In the genomic region with DNA sequence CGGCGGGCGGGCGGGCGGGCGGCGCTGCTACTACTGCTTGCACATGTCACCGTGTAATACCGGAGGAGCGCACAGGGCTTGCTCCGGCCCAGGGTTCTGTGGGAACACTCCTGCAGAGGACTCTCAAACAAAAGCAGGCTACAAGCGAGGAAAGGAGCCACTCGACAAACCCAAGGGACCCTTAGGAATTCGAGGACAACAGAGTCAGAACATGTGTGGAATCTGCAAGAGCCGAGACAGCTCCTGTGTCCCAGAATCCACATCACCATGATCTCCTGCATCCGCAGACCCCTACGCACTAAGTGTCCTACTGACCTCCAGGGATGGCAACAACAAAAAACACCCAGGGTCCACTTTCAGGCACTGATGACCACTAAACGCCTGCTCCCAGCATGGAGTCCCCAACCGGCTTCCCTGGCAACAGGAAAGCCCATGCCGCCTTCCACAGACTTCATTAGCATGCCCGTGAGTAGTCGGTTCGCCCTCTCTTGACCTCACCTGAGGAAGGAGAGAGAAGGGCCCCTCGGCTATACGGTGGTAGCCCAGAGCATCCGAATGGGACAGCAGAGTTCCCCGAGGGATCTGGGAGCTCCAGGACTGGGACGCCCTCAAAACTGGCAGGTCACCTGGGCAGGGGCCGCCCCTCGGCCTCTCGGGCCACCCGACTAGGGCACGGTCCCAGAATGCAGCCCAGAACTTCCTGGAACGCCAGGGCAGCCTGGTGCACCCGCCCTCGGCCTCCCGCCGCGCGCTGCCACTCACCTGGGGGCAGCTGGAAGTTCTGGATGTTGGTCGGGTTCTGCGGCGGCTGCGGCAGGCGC, we compare ENCODE assay signal across 8 mouse cellular contexts. TPM values are rescaled to one million over a fixed set of nuclear protein-coding genes. Genes with fewer than 3 reads are reported as not detected.
A peak's percentile ranks its signal among the peaks of the same experiment; 100 is the strongest.
DNase-seq lines count a peak whose midpoint lies in the region; ATAC-seq and TF ChIP-seq lines count a peak whose summit lies in the region.

No protein-coding gene starts in this region.

- no peak for ATAC-seq in limb, embryonic 12.5 days (ENCODE audit: insufficient number of reproducible peaks, insufficient read depth, low FRiP score, low TSS enrichment, low read depth)

- peaks cover 3% of the 10 kb centered on the region; the same call in 1 of the 2 replicates for H3K27me3 ChIP-seq in limb, embryonic 12.5 days
- H3K27me3 ChIP-seq in midbrain, embryonic 10.5 days (ENCODE audit: low read depth, poor library complexity, severe bottlenecking): no peaks in the 10 kb centered on the region
- H3K27me3 ChIP-seq in testis, adult 2 months (ENCODE audit: control insufficient read depth, insufficient read depth, low read length): no peaks in the 10 kb centered on the region

- no peaks in the 10 kb centered on the region for H3K36me3 ChIP-seq in limb, embryonic 12.5 days
- H3K36me3 ChIP-seq in midbrain, embryonic 10.5 days: no peaks in the 10 kb centered on the region
- no peaks in the 10 kb centered on the region; the same call in 1 of the 2 replicates for H3K36me3 ChIP-seq in testis, adult 2 months (ENCODE audit: control insufficient read depth, insufficient read depth, low read length)

- peaks cover 39% of the 10 kb centered on the region for H3K4me1 ChIP-seq in limb, embryonic 12.5 days (replicated peaks)
- H3K4me1 ChIP-seq in midbrain, embryonic 10.5 days: peaks cover 67% of the 10 kb centered on the region
- peaks cover 7% of the 10 kb centered on the region for H3K4me1 ChIP-seq in testis, adult 2 months (ENCODE audit: control insufficient read depth, insufficient read depth, low read length)

- no peak for TF ChIP-seq CTCF in testis, adult 2 months (IDR thresholded peaks at IDR 0.05; ENCODE audit: control insufficient read depth, insufficient read depth, insufficient replicate concordance, low read depth, low read length)

- WGBS in limb, embryonic 12.5 days: 4% methylated on average over 45 of the region's 45 CpGs
- 4% methylated on average over 45 of the region's 45 CpGs for WGBS in midbrain, embryonic 10.5 days

- H3K4me3 ChIP-seq in limb, embryonic 12.5 days (replicated peaks): peak overlapping the region; percentile 73
- peak overlapping the region; percentile 94 for H3K4me3 ChIP-seq in midbrain, embryonic 10.5 days
- peak overlapping the region; percentile 74 for H3K4me3 ChIP-seq in testis, adult 2 months (ENCODE audit: control insufficient read depth, low read depth, low read length)

- peak overlapping the region; percentile 77 for H3K9ac ChIP-seq in limb, embryonic 12.5 days (replicated peaks)

- DNase-seq in thymus, adult 18-20 months: peak; percentile 28 to 41
- no peak for DNase-seq in thymus, postnatal 0 days (ENCODE audit: low spot score)
- peak; percentile 38 for DNase-seq in embryo, embryonic 9.5 days (ENCODE audit: extremely low spot score)
- peak; percentile 50 for DNase-seq in heart, postnatal 4 days
- peak; percentile 41 for DNase-seq in midbrain, embryonic 10.5 days (ENCODE audit: low spot score)
- DNase-seq in layer of hippocampus, postnatal 36 days: no peak

- H3K4me2 ChIP-seq in limb, embryonic 12.5 days: peak overlapping the region; percentile 100

- no peaks in the 10 kb centered on the region for H3K9me3 ChIP-seq in limb, embryonic 12.5 days
- no peaks in the 10 kb centered on the region for H3K9me3 ChIP-seq in midbrain, embryonic 10.5 days (replicated peaks)

- TF ChIP-seq POLR2A in testis, adult 2 months (IDR thresholded peaks at IDR 0.05; ENCODE audit: control insufficient read depth, low read depth, low read length): no peak

- H3K27ac ChIP-seq in limb, embryonic 12.5 days: no peak overlapping the region
- peak overlapping the region; percentile 78 for H3K27ac ChIP-seq in midbrain, embryonic 10.5 days (replicated peaks)
- no peak overlapping the region for H3K27ac ChIP-seq in testis, adult 2 months (ENCODE audit: control insufficient read depth, insufficient read depth, low read depth, low read length)

RNA-seq across cellular contexts. Expression of a gene that starts 1.6 kb away (rescaled TPM):
- polyA plus RNA-seq in thymus, postnatal 0 days (2015; fragmentation: Nextera tagmentation; extraction: Ambion mirVana): 3.9 and 4.6 TPM in 2 replicates
- 10 to 100 TPM; 18.3 to 20.6 TPM for total RNA-seq in heart, postnatal 4 days (2021)
- 3.8 and 5.0 TPM in 2 replicates for polyA plus RNA-seq in limb, embryonic 12.5 days (2016; fragmentation: Nextera tagmentation; extraction: Ambion mirVana)
- polyA plus RNA-seq in midbrain, embryonic 10.5 days (2016; fragmentation: Nextera tagmentation; extraction: Ambion mirVana): 3.5 and 4.0 TPM in 2 replicates
- 3.6 and 4.2 TPM in 2 replicates for polyA plus RNA-seq in testis, adult 2 months (2012; rRNA removed)
- 10 to 100 TPM; 21.3 to 22.4 TPM for total RNA-seq in layer of hippocampus, postnatal 36 days (2021)

RNA-seq across cellular contexts. Expression of a gene that starts 49.9 kb away (rescaled TPM):
- polyA plus RNA-seq in thymus, postnatal 0 days (2015; fragmentation: Nextera tagmentation; extraction: Ambion mirVana): 10.0 and 10.7 TPM in 2 replicates
- total RNA-seq in heart, postnatal 4 days (2021): 10 to 100 TPM; 48.7 to 49.8 TPM
- polyA plus RNA-seq in limb, embryonic 12.5 days (2016; fragmentation: Nextera tagmentation; extraction: Ambion mirVana): 13.6 and 14.2 TPM in 2 replicates
- polyA plus RNA-seq in midbrain, embryonic 10.5 days (2016; fragmentation: Nextera tagmentation; extraction: Ambion mirVana): 9.4 and 10.4 TPM in 2 replicates
- 31.8 and 33.7 TPM in 2 replicates for polyA plus RNA-seq in testis, adult 2 months (2012; rRNA removed)
- 100 to 1,000 TPM in 1 of 2 experiments, 10 to 100 TPM in 1; 97.5 to 105 TPM for total RNA-seq in layer of hippocampus, postnatal 36 days (2021)

Comparison
In these comparisons a context has a peak if more than half of its experiments do, and no peak if none do; other contexts are left out.
1. DNase-seq: peak in thymus, adult 18-20 months (2 of 2), embryo, embryonic 9.5 days (single experiment), heart, postnatal 4 days (single experiment) and midbrain, embryonic 10.5 days (single experiment); none in thymus, postnatal 0 days (single experiment) and layer of hippocampus, postnatal 36 days (0 of 2).
2. Peak in every context shown above with its lines, with median percentiles within 50 percentile points of each other: H3K4me3 ChIP-seq.